Mouse (Mus musculus): Measurements from ENCODE around the gene Henmt1. TPM values are rescaled to one million over a fixed set of nuclear protein-coding genes. Genes with fewer than 3 reads are reported as not detected.

The Henmt1 gene
- polyA plus RNA-seq (2015; fragmentation: Nextera tagmentation; extraction: Ambion mirVana) = 0.49 and 0.55 TPM in 2 replicates

DNA sequence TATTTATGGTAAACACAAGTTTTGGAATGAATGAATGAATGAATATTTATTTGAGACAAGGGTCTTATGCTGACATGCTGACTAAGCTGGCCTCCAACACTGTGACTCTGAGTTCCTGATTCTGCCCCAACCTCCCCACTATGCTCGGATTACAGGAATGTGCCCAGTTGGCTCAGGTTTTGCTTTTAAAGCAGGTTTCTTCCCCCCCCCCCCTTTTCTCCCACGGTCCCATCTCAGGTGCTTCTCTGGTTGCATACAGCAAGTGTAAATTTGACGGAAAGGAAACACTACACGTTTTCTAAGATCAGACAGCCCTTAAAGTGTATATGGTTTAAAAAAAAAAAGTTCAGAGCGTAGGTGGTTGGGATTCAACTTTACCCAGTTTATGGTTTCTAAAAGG, at the start of gene Henmt1:
Gene Henmt1 (plus strand): TSS at position 301 of the 400 bp plus-strand sequence.
- Histone ChIP-seq H3K27me3 (ENCODE audit: control insufficient read depth, insufficient read depth, low read length) (no peaks in the 10 kb centered on the region), H3K4me1 (ENCODE audit: control insufficient read depth, insufficient read depth, low read length) (no peaks in the 10 kb centered on the region), H3K9ac (ENCODE audit: low read length) (peak within 1 kb of the TSS; percentile 62), H3K36me3 (ENCODE audit: control insufficient read depth, insufficient read depth, low read length) (no peaks in the 10 kb centered on the region), H3K4me2 (ENCODE audit: low read depth, low read length) (peak within 1 kb of the TSS; percentile 62), H3K9me3 (replicated peaks; ENCODE audit: control insufficient read depth, low read length) (no peaks in the 10 kb centered on the region), H3K27ac (ENCODE audit: low read length) (no peak within 1 kb of the TSS), H3K4me3 (replicated peaks; ENCODE audit: low read length) (peak within 1 kb of the TSS; percentile 40)
- WGBS = 78% methylated on average over 5 of the region's 5 CpGs
- ATAC-seq (ENCODE audit: insufficient read depth, low FRiP score) = no peak

DNA sequence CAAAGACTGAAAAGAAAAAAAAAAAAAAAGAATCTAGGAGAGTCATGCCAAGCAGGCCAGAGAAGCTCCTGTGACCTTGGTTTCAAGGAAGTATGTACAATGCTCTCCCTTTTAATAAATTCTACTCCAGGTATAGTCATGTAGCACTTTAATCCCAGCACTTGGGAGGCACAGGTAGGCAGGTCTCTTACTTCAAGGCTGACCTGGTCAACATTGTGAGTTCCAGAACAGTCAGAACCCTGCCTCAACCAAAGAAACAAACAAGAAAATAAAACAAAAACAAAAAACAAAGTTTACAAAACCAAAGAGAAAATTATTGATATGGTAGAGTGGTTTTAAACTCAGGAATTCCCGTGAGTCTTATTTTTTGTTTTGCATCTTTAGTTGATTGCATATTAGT, 49.8 kb upstream of the Henmt1 start, which contains the start of gene Fndc7:
Gene Fndc7 (minus strand): TSS at position 101 of the 400 bp plus-strand sequence.
- Histone ChIP-seq H3K36me3 (ENCODE audit: control insufficient read depth, insufficient read depth, low read length) (no peaks in the 10 kb centered on the region), H3K4me1 (ENCODE audit: control insufficient read depth, insufficient read depth, low read length) (peaks cover 5% of the 10 kb centered on the region), H3K9ac (ENCODE audit: low read length) (no peak within 1 kb of the TSS), H3K9me3 (replicated peaks; ENCODE audit: control insufficient read depth, low read length) (no peaks in the 10 kb centered on the region), H3K27me3 (ENCODE audit: control insufficient read depth, insufficient read depth, low read length) (no peaks in the 10 kb centered on the region), H3K27ac (ENCODE audit: low read length) (no peak within 1 kb of the TSS), H3K4me3 (replicated peaks; ENCODE audit: low read length) (no peak within 1 kb of the TSS), H3K4me2 (ENCODE audit: low read depth, low read length) (no peak within 1 kb of the TSS)
- ATAC-seq (ENCODE audit: insufficient read depth, low FRiP score) = no peak
- 91% methylated on average over 1 of the region's 1 CpGs for WGBS

DNA sequence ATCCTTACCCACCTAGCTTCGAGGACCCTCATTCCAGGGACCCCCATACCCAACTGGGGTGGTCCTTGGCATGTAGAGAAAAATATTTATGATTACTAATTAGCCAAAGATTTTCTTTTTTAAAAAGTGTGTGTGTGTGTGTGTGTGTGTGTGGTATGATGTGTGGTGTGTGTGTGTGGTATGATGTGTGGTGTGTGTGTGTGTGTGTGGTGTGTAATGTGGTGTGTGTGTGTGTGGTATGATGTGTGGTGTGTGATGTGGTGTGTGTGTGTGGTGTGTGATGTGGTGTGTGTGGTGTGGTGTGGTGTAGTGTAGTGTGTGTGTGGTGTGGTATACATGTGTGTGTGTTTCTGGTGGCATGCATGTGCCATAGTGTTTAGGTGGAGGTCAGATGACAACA, 47.6 kb upstream of the Henmt1 start:
- WGBS = 68% methylated on average over 1 of the region's 1 CpGs
- no peak for ATAC-seq (ENCODE audit: insufficient read depth, low FRiP score)
- Histone ChIP-seq H3K9ac (ENCODE audit: low read length) (no peak overlapping the region), H3K27me3 (ENCODE audit: control insufficient read depth, insufficient read depth, low read length) (no peaks in the 10 kb centered on the region), H3K27ac (ENCODE audit: low read length) (no peak overlapping the region), H3K4me1 (ENCODE audit: control insufficient read depth, insufficient read depth, low read length) (no peaks in the 10 kb centered on the region), H3K4me3 (replicated peaks; ENCODE audit: low read length) (no peak overlapping the region), H3K4me2 (ENCODE audit: low read depth, low read length) (no peak overlapping the region), H3K36me3 (ENCODE audit: control insufficient read depth, insufficient read depth, low read length) (no peaks in the 10 kb centered on the region), H3K9me3 (replicated peaks; ENCODE audit: control insufficient read depth, low read length) (no peaks in the 10 kb centered on the region)

DNA sequence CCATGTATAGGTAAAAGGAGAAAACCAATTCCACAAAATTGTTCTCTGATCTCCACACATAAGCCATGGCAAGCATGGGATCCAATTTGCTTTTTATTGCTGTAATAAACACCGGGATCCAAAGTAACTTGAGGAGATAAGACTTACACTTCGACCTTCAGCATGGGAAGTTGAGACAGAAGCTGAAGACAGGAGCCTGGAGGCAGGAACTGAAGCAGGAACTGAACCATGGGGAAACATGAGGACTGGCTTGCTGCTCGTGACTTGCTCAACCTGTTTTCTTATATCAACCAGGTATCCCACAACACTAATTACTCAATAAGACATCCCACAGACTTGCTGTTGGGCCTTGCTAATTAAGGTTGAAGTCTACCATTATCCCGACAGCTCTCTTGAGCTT, 46.8 kb upstream of the Henmt1 start:
- Histone ChIP-seq H3K4me1 (ENCODE audit: control insufficient read depth, insufficient read depth, low read length) (no peaks in the 10 kb centered on the region), H3K36me3 (ENCODE audit: control insufficient read depth, insufficient read depth, low read length) (no peaks in the 10 kb centered on the region), H3K27ac (ENCODE audit: low read length) (no peak overlapping the region), H3K4me2 (ENCODE audit: low read depth, low read length) (no peak overlapping the region), H3K9me3 (replicated peaks; ENCODE audit: control insufficient read depth, low read length) (no peaks in the 10 kb centered on the region), H3K4me3 (replicated peaks; ENCODE audit: low read length) (no peak overlapping the region), H3K9ac (ENCODE audit: low read length) (no peak overlapping the region), H3K27me3 (ENCODE audit: control insufficient read depth, insufficient read depth, low read length) (no peaks in the 10 kb centered on the region)
- WGBS = 56% methylated on average over 4 of the region's 4 CpGs
- no peak for ATAC-seq (ENCODE audit: insufficient read depth, low FRiP score)

DNA sequence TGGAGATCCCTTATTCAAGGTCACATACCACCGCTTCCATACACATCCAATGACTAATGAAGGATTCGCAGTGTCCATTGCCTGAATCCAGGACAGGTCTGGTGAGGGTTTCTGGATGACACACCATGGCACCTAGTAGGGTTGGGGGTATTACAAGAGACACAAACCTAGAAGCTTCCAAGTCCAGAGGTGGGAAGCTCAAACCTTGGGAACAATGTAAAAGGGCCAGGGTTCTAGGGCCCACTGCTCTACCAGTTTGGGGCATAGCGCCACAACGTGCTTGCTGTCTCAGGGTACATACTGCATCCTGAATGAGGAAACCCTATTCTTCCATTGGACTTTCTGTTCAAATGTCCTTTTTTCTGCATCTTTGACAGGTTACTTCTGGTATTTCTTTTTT, 41.0 kb upstream of the Henmt1 start:
- WGBS = 93% methylated on average over 4 of the region's 4 CpGs
- Histone ChIP-seq H3K27me3 (ENCODE audit: control insufficient read depth, insufficient read depth, low read length) (no peaks in the 10 kb centered on the region), H3K9me3 (replicated peaks; ENCODE audit: control insufficient read depth, low read length) (no peaks in the 10 kb centered on the region), H3K4me1 (ENCODE audit: control insufficient read depth, insufficient read depth, low read length) (no peaks in the 10 kb centered on the region), H3K36me3 (ENCODE audit: control insufficient read depth, insufficient read depth, low read length) (peaks cover 10% of the 10 kb centered on the region), H3K4me2 (ENCODE audit: low read depth, low read length) (no peak overlapping the region), H3K4me3 (replicated peaks; ENCODE audit: low read length) (no peak overlapping the region), H3K9ac (ENCODE audit: low read length) (no peak overlapping the region), H3K27ac (ENCODE audit: low read length) (no peak overlapping the region)
- no peak for ATAC-seq (ENCODE audit: insufficient read depth, low FRiP score)

DNA sequence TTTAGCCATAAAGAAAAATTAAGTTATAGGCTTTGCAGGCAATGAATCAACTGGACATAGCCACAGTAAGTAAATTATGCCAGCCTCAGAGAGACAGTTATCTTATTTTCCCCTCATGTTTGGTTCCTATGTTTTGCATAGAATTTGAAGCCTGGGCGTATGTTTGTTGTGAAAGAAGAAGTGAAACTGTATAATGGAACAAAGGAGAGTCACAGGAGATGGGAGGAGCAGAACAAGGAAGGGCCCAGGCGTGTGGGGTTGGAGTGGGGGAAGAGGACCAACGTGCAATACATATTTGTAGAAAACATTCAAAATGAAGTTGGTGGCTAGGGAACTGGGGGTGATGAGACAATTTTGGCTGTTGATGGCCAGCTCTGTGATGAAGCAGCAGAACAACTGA, 39.5 kb upstream of the Henmt1 start:
- Histone ChIP-seq H3K9ac (ENCODE audit: low read length) (no peak overlapping the region), H3K27ac (ENCODE audit: low read length) (no peak overlapping the region), H3K27me3 (ENCODE audit: control insufficient read depth, insufficient read depth, low read length) (no peaks in the 10 kb centered on the region), H3K4me3 (replicated peaks; ENCODE audit: low read length) (no peak overlapping the region), H3K36me3 (ENCODE audit: control insufficient read depth, insufficient read depth, low read length) (peaks cover 20% of the 10 kb centered on the region), H3K4me2 (ENCODE audit: low read depth, low read length) (no peak overlapping the region), H3K9me3 (replicated peaks; ENCODE audit: control insufficient read depth, low read length) (no peaks in the 10 kb centered on the region), H3K4me1 (ENCODE audit: control insufficient read depth, insufficient read depth, low read length) (no peaks in the 10 kb centered on the region)
- WGBS = 80% methylated on average over 3 of the region's 3 CpGs
- no peak for ATAC-seq (ENCODE audit: insufficient read depth, low FRiP score)

DNA sequence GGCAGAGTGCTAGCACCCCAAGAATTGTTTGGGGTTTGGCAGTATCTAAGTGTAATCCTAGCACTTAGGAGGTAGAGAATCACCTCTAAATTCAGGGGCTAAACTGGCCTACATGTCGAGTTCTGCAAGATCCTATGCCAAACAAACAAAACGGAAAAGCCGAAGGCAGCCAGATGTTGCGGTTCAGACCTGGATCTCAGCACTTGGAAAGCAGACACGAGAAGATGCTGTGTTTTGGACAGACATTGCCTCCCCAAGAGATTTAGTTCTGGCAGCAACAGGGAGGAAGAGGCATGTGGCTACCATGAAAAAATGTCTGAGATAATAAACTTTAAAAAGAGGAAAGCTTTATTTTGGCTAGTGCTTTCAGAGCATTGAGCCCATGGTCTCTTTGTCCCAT, 39.0 kb upstream of the Henmt1 start:
- no peak overlapping the region for H3K9ac ChIP-seq (ENCODE audit: low read length)
- no peak for ATAC-seq (ENCODE audit: insufficient read depth, low FRiP score)
- H3K27ac ChIP-seq (ENCODE audit: low read length) = no peak overlapping the region
- H3K9me3 ChIP-seq (replicated peaks; ENCODE audit: control insufficient read depth, low read length) = no peaks in the 10 kb centered on the region
- H3K4me3 ChIP-seq (replicated peaks; ENCODE audit: low read length) = no peak overlapping the region
- H3K4me1 ChIP-seq (ENCODE audit: control insufficient read depth, insufficient read depth, low read length) = no peaks in the 10 kb centered on the region
- H3K27me3 ChIP-seq (ENCODE audit: control insufficient read depth, insufficient read depth, low read length) = no peaks in the 10 kb centered on the region
- WGBS = 64% methylated on average over 5 of the region's 5 CpGs
- H3K4me2 ChIP-seq (ENCODE audit: low read depth, low read length) = no peak overlapping the region
- peaks cover 20% of the 10 kb centered on the region for H3K36me3 ChIP-seq (ENCODE audit: control insufficient read depth, insufficient read depth, low read length)

DNA sequence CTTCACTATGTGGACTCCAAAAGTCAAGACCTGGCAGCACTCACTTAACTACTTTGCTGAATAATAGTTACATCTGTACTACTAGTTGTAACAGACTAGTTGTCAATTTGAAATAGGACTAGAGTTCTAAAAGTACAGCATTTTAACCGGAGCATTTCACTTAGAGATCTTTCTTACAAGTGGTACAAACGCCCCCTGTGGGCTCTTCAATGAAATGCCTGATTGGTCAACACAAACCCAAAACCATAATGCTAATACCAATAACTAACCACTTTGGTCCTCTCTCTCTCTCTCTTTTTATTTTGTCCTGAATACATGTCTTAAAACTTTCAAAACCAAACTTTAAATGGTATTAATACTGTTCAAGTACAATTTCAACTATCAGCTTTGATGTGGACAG, 37.6 kb upstream of the Henmt1 start:
- H3K9ac ChIP-seq (ENCODE audit: low read length) = no peak overlapping the region
- H3K9me3 ChIP-seq (replicated peaks; ENCODE audit: control insufficient read depth, low read length) = no peaks in the 10 kb centered on the region
- no peak overlapping the region for H3K4me2 ChIP-seq (ENCODE audit: low read depth, low read length)
- H3K4me3 ChIP-seq (replicated peaks; ENCODE audit: low read length) = no peak overlapping the region
- no peak for ATAC-seq (ENCODE audit: insufficient read depth, low FRiP score)
- no peak overlapping the region for H3K27ac ChIP-seq (ENCODE audit: low read length)
- H3K27me3 ChIP-seq (ENCODE audit: control insufficient read depth, insufficient read depth, low read length) = no peaks in the 10 kb centered on the region
- 50% methylated on average over 2 of the region's 2 CpGs for WGBS
- H3K4me1 ChIP-seq (ENCODE audit: control insufficient read depth, insufficient read depth, low read length) = no peaks in the 10 kb centered on the region
- peaks cover 24% of the 10 kb centered on the region for H3K36me3 ChIP-seq (ENCODE audit: control insufficient read depth, insufficient read depth, low read length)

DNA sequence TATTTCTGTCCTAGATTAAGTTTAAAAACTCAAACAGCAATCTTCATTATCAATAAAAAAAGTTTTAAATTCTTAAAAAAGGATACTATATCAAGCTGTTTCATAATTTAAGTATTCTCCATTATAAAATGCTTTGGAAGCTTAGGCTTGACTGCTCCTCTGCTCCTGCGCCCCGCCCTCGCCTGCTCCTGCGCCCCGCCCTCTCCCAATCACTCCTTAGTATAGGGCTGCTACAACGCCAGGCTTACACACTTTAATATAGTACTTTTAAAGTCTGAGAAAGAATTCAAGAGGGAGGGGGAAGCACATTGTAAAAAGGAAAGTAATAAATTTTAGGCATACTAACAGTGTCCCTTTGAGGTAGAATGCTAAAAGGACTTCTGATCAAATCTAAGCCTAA, 36.7 kb upstream of the Henmt1 start:
- H3K27ac ChIP-seq (ENCODE audit: low read length) = no peak overlapping the region
- H3K4me3 ChIP-seq (replicated peaks; ENCODE audit: low read length) = no peak overlapping the region
- WGBS = 88% methylated on average over 6 of the region's 6 CpGs
- H3K36me3 ChIP-seq (ENCODE audit: control insufficient read depth, insufficient read depth, low read length) = peaks cover 27% of the 10 kb centered on the region
- no peaks in the 10 kb centered on the region for H3K9me3 ChIP-seq (replicated peaks; ENCODE audit: control insufficient read depth, low read length)
- H3K4me1 ChIP-seq (ENCODE audit: control insufficient read depth, insufficient read depth, low read length) = no peaks in the 10 kb centered on the region
- H3K9ac ChIP-seq (ENCODE audit: low read length) = no peak overlapping the region
- no peak overlapping the region for H3K4me2 ChIP-seq (ENCODE audit: low read depth, low read length)
- ATAC-seq (ENCODE audit: insufficient read depth, low FRiP score) = no peak
- no peaks in the 10 kb centered on the region for H3K27me3 ChIP-seq (ENCODE audit: control insufficient read depth, insufficient read depth, low read length)
